Mouse (Mus musculus): Measurements from ENCODE around the gene Snx9. TPM values are rescaled to one million over a fixed set of nuclear protein-coding genes. Genes with fewer than 3 reads are reported as not detected.

Snx9 gene
- polyA plus RNA-seq, 1 experiment from 2014 or later, result 30.6 TPM

GRCm38 (mm10) chr17:5845376-5845775 lies 4.2 kb downstream of the Snx9 start:
- Histone ChIP-seq H3K4me1 (replicated peaks) (peaks cover 28% of the 10 kb centered on the region), H3K9me3 (no peaks in the 10 kb centered on the region; the same call in 1 of the 2 replicates), H3K4me3 (replicated peaks) (no peak overlapping the region), H3K36me3 (no peaks in the 10 kb centered on the region), H3K27ac (no peak overlapping the region), H3K9ac (replicated peaks) (no peak overlapping the region), H3K27me3 (no peaks in the 10 kb centered on the region), H3K4me2 (no peak overlapping the region)
- no peak for ATAC-seq (ENCODE audit: insufficient number of reproducible peaks, insufficient read depth, low FRiP score, low TSS enrichment, low read depth)
- 84% methylated on average over 4 of the region's 4 CpGs for WGBS

GRCm38 (mm10) chr17:5846101-5846500 lies 5.0 kb downstream of the Snx9 start:
- 85% methylated on average over 8 of the region's 8 CpGs for WGBS
- Histone ChIP-seq H3K27me3 (no peaks in the 10 kb centered on the region), H3K9me3 (no peaks in the 10 kb centered on the region; the same call in 1 of the 2 replicates), H3K36me3 (no peaks in the 10 kb centered on the region), H3K9ac (replicated peaks) (no peak overlapping the region), H3K4me2 (no peak overlapping the region), H3K4me1 (replicated peaks) (peaks cover 28% of the 10 kb centered on the region), H3K4me3 (replicated peaks) (no peak overlapping the region), H3K27ac (no peak overlapping the region)
- ATAC-seq (ENCODE audit: insufficient number of reproducible peaks, insufficient read depth, low FRiP score, low TSS enrichment, low read depth), result no peak

- ATAC-seq (ENCODE audit: insufficient number of reproducible peaks, insufficient read depth, low FRiP score, low TSS enrichment, low read depth), result no peak
- Histone ChIP-seq H3K27ac (peak overlapping the region; percentile 91), H3K4me3 (replicated peaks) (peak overlapping the region; percentile 34), H3K27me3 (no peaks in the 10 kb centered on the region), H3K36me3 (no peaks in the 10 kb centered on the region), H3K4me1 (replicated peaks) (peaks cover 18% of the 10 kb centered on the region), H3K4me2 (peak overlapping the region; percentile 67), H3K9me3 (no peaks in the 10 kb centered on the region; the same call in 1 of the 2 replicates), H3K9ac (replicated peaks) (peak overlapping the region; percentile 60)
- 67% methylated on average over 10 of the region's 10 CpGs for WGBS
Measured at GRCm38 (mm10) chr17:5848706-5849415, 7.7 kb downstream of the Snx9 start.

- Histone ChIP-seq H3K27ac (peak overlapping the region; percentile 91), H3K36me3 (peaks cover 4% of the 10 kb centered on the region), H3K4me2 (peak overlapping the region; percentile 67), H3K4me3 (replicated peaks) (peak overlapping the region; percentile 34), H3K4me1 (replicated peaks) (peaks cover 18% of the 10 kb centered on the region), H3K27me3 (no peaks in the 10 kb centered on the region), H3K9me3 (no peaks in the 10 kb centered on the region; the same call in 1 of the 2 replicates), H3K9ac (replicated peaks) (peak overlapping the region; percentile 60)
- peak; percentile 58; the same call in 1 of the 2 replicates for ATAC-seq (ENCODE audit: insufficient number of reproducible peaks, insufficient read depth, low FRiP score, low TSS enrichment, low read depth)
- WGBS, result 17% methylated on average over 18 of the region's 18 CpGs
Measured at GRCm38 (mm10) chr17:5849421-5849910, 8.3 kb downstream of the Snx9 start.

GRCm38 (mm10) chr17:5850031-5850430 lies 8.9 kb downstream of the Snx9 start:
- no peaks in the 10 kb centered on the region; the same call in 1 of the 2 replicates for H3K9me3 ChIP-seq
- 97% methylated on average over 3 of the region's 3 CpGs for WGBS
- H3K27me3 ChIP-seq, result no peaks in the 10 kb centered on the region
- no peak overlapping the region for H3K4me3 ChIP-seq (replicated peaks)
- H3K4me2 ChIP-seq, result peak overlapping the region; percentile 67; the same call in 1 of the 2 replicates
- H3K36me3 ChIP-seq, result peaks cover 6% of the 10 kb centered on the region
- H3K27ac ChIP-seq, result peak overlapping the region; percentile 91; the same call in 1 of the 2 replicates
- peaks cover 18% of the 10 kb centered on the region for H3K4me1 ChIP-seq (replicated peaks)
- no peak overlapping the region for H3K9ac ChIP-seq (replicated peaks)
- ATAC-seq (ENCODE audit: insufficient number of reproducible peaks, insufficient read depth, low FRiP score, low TSS enrichment, low read depth), result no peak

- 97% methylated on average over 3 of the region's 3 CpGs for WGBS
- H3K9me3 ChIP-seq, result no peaks in the 10 kb centered on the region; the same call in 1 of the 2 replicates
Measured at GRCm38 (mm10) chr17:5850476-5850875, 9.3 kb downstream of the Snx9 start.

GRCm38 (mm10) chr17:5853936-5854335 lies 12.8 kb downstream of the Snx9 start:
- H3K4me1 ChIP-seq (replicated peaks), result peaks cover 12% of the 10 kb centered on the region
- no peaks in the 10 kb centered on the region; the same call in 1 of the 2 replicates for H3K9me3 ChIP-seq
- ATAC-seq (ENCODE audit: insufficient number of reproducible peaks, insufficient read depth, low FRiP score, low TSS enrichment, low read depth), result no peak
- WGBS, result 95% methylated on average over 13 of the region's 13 CpGs
- H3K4me2 ChIP-seq, result no peak overlapping the region
- no peak overlapping the region for H3K27ac ChIP-seq
- no peak overlapping the region for H3K9ac ChIP-seq (replicated peaks)
- no peak overlapping the region for H3K4me3 ChIP-seq (replicated peaks)
- peaks cover 6% of the 10 kb centered on the region for H3K36me3 ChIP-seq
- no peaks in the 10 kb centered on the region for H3K27me3 ChIP-seq

More at GRCm38 (mm10) chr17:5850476-5850875, 9.3 kb downstream of the Snx9 start:
- no peak for ATAC-seq (ENCODE audit: insufficient number of reproducible peaks, insufficient read depth, low FRiP score, low TSS enrichment, low read depth)
- Histone ChIP-seq H3K36me3 (peaks cover 6% of the 10 kb centered on the region), H3K4me3 (replicated peaks) (no peak overlapping the region), H3K9ac (replicated peaks) (no peak overlapping the region), H3K4me2 (no peak overlapping the region), H3K27ac (no peak overlapping the region), H3K4me1 (replicated peaks) (peaks cover 18% of the 10 kb centered on the region), H3K27me3 (no peaks in the 10 kb centered on the region)

- no peak for ATAC-seq (ENCODE audit: insufficient number of reproducible peaks, insufficient read depth, low FRiP score, low TSS enrichment, low read depth)
- H3K27me3 ChIP-seq, result no peaks in the 10 kb centered on the region
- no peak overlapping the region for H3K9ac ChIP-seq (replicated peaks)
- no peaks in the 10 kb centered on the region; the same call in 1 of the 2 replicates for H3K4me1 ChIP-seq (replicated peaks)
- peaks cover 6% of the 10 kb centered on the region for H3K36me3 ChIP-seq
- H3K27ac ChIP-seq, result no peak overlapping the region
- H3K4me3 ChIP-seq (replicated peaks), result no peak overlapping the region
- H3K4me2 ChIP-seq, result no peak overlapping the region
- H3K9me3 ChIP-seq, result no peaks in the 10 kb centered on the region; the same call in 1 of the 2 replicates
Measured at GRCm38 (mm10) chr17:5855560-5855959, 14.4 kb downstream of the Snx9 start.

- no peaks in the 10 kb centered on the region for H3K27me3 ChIP-seq
- H3K4me2 ChIP-seq, result no peak overlapping the region
- no peak for ATAC-seq (ENCODE audit: insufficient number of reproducible peaks, insufficient read depth, low FRiP score, low TSS enrichment, low read depth)
- no peak overlapping the region for H3K4me3 ChIP-seq (replicated peaks)
- H3K9ac ChIP-seq (replicated peaks), result no peak overlapping the region
- no peak overlapping the region for H3K27ac ChIP-seq
- H3K4me1 ChIP-seq (replicated peaks), result no peaks in the 10 kb centered on the region; the same call in 1 of the 2 replicates
- 93% methylated on average over 7 of the region's 7 CpGs for WGBS
- peaks cover 6% of the 10 kb centered on the region for H3K36me3 ChIP-seq
- H3K9me3 ChIP-seq, result no peaks in the 10 kb centered on the region
Measured at GRCm38 (mm10) chr17:5856426-5856825, 15.3 kb downstream of the Snx9 start.

- no peaks in the 10 kb centered on the region for H3K9me3 ChIP-seq
- no peak overlapping the region for H3K27ac ChIP-seq
- H3K4me2 ChIP-seq, result no peak overlapping the region
- H3K4me3 ChIP-seq (replicated peaks), result no peak overlapping the region
- no peak for ATAC-seq (ENCODE audit: insufficient number of reproducible peaks, insufficient read depth, low FRiP score, low TSS enrichment, low read depth)
- WGBS, result 94% methylated on average over 11 of the region's 11 CpGs
- no peaks in the 10 kb centered on the region for H3K27me3 ChIP-seq
- H3K36me3 ChIP-seq, result peaks cover 6% of the 10 kb centered on the region
- H3K9ac ChIP-seq (replicated peaks), result no peak overlapping the region
- no peaks in the 10 kb centered on the region; the same call in 1 of the 2 replicates for H3K4me1 ChIP-seq (replicated peaks)
Measured at GRCm38 (mm10) chr17:5857206-5857605, 16.1 kb downstream of the Snx9 start.

GRCm38 (mm10) chr17:5858209-5858608 lies 17.1 kb downstream of the Snx9 start:
- WGBS, result 54% methylated on average over 8 of the region's 8 CpGs
- Histone ChIP-seq H3K4me2 (no peak overlapping the region), H3K9ac (replicated peaks) (no peak overlapping the region), H3K9me3 (no peaks in the 10 kb centered on the region), H3K4me3 (replicated peaks) (no peak overlapping the region), H3K4me1 (replicated peaks) (no peaks in the 10 kb centered on the region; the same call in 1 of the 2 replicates), H3K27ac (no peak overlapping the region), H3K36me3 (peaks cover 6% of the 10 kb centered on the region), H3K27me3 (no peaks in the 10 kb centered on the region)
- no peak for ATAC-seq (ENCODE audit: insufficient number of reproducible peaks, insufficient read depth, low FRiP score, low TSS enrichment, low read depth)

Measured in limb, embryonic 12.5 days (tissue).